20 mouse cellular contexts compared by ENCODE assay signal in the genomic region with DNA sequence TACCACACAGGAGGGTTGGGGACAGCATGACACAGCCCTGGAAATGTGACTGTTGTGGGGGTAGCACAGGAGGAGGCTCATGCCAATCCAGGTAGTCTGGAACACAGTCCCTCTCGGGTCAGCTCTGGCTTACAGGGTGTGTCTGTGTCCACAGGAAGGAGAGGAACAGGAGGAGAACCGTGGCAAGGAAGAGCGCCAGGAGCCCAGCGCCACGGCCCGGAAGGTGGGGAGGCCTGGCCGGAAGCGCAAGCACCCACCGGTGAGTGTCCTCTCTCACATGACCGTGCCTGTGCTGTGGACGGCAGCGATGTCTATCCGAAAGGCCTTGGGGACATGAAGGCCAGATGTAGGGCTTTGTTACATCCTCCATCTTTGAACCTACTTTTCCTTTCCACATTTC. TPM values are rescaled to one million over a fixed set of nuclear protein-coding genes. Genes with fewer than 3 reads are reported as not detected.
DNase-seq lines count a peak whose midpoint lies in the region; ATAC-seq and TF ChIP-seq lines count a peak whose summit lies in the region.
"Had no signal": no experiment of that assay in that cellular context is flagged by ENCODE, and none has a peak within 500 bp of the region (broad histone marks: within the 10 kb centered on the region; RNA-seq: fewer than 3 reads in every experiment).

No protein-coding gene starts in this region.

- H3K9me3 ChIP-seq in intestine, embryonic 15.5 days, result no peaks in the 10 kb centered on the region
- H3K9me3 ChIP-seq in intestine, postnatal 0 days (ENCODE audit: control insufficient read depth), result no peaks in the 10 kb centered on the region
- H3K9me3 ChIP-seq in midbrain, embryonic 15.5 days, result no peaks in the 10 kb centered on the region
- no peaks in the 10 kb centered on the region for H3K9me3 ChIP-seq in midbrain, embryonic 16.5 days (replicated peaks; ENCODE audit: control insufficient read depth, low read length, poor library complexity, severe bottlenecking)
- H3K9me3 ChIP-seq in neural tube, embryonic 14.5 days (ENCODE audit: control insufficient read depth, low read length), result no peaks in the 10 kb centered on the region
- no peaks in the 10 kb centered on the region for H3K9me3 ChIP-seq in forebrain, embryonic 16.5 days (ENCODE audit: control insufficient read depth, low read length)
- H3K9me3 ChIP-seq: heart, embryonic 15.5 days had no signal

- H3K27ac ChIP-seq in gastrocnemius, adult 2 months, result peak overlapping the region; percentile 62
- peak overlapping the region; percentile 52; the same call in 1 of the 2 replicates for H3K27ac ChIP-seq in intestine, embryonic 15.5 days
- no peak overlapping the region for H3K27ac ChIP-seq in intestine, postnatal 0 days (ENCODE audit: low read depth, low read length)
- H3K27ac ChIP-seq in midbrain, embryonic 15.5 days, result peak overlapping the region; percentile 9; the same call in 1 of the 2 replicates
- H3K27ac ChIP-seq in midbrain, embryonic 16.5 days (ENCODE audit: low read length), result no peak overlapping the region
- no peak overlapping the region for H3K27ac ChIP-seq in neural tube, embryonic 14.5 days (ENCODE audit: low read depth, low read length)
- no peak overlapping the region for H3K27ac ChIP-seq in forebrain, embryonic 16.5 days (ENCODE audit: low read length)
- H3K27ac ChIP-seq: heart, embryonic 15.5 days; macrophage had no signal

- no peaks in the 10 kb centered on the region for H3K27me3 ChIP-seq in intestine, embryonic 15.5 days (replicated peaks)
- no peaks in the 10 kb centered on the region for H3K27me3 ChIP-seq in intestine, postnatal 0 days (replicated peaks; ENCODE audit: control insufficient read depth, insufficient read depth, low read length)
- H3K27me3 ChIP-seq in midbrain, embryonic 15.5 days (replicated peaks), result no peaks in the 10 kb centered on the region
- H3K27me3 ChIP-seq in midbrain, embryonic 16.5 days (ENCODE audit: control insufficient read depth, insufficient read depth, low read depth, low read length), result no peaks in the 10 kb centered on the region
- H3K27me3 ChIP-seq in neural tube, embryonic 14.5 days (ENCODE audit: control insufficient read depth, insufficient read depth, low read length), result no peaks in the 10 kb centered on the region
- no peaks in the 10 kb centered on the region for H3K27me3 ChIP-seq in forebrain, embryonic 16.5 days (replicated peaks; ENCODE audit: control insufficient read depth, insufficient read depth, low read length)
- H3K27me3 ChIP-seq: CH12.LX; heart, embryonic 15.5 days had no signal

- no peak for DNase-seq in gastrocnemius, adult 2 months
- no peak for DNase-seq in gastrocnemius, adult 18-20 months (ENCODE audit: low spot score)
- DNase-seq: adrenal gland, postnatal 36 days; cerebellum, postnatal 14 days; gastrocnemius, postnatal 36 days; layer of hippocampus, adult 9-11 months; liver; lung, adult 18-20 months; right cerebral cortex, adult 18-20 months had no signal

- TF ChIP-seq CTCF in gastrocnemius, adult 2 months (IDR thresholded peaks at IDR 0.05), result no peak
- TF ChIP-seq CTCF in intestine, postnatal 0 days (IDR thresholded peaks at IDR 0.05; ENCODE audit: low read depth), result no peak

- 88% methylated on average over 13 of the region's 13 CpGs for WGBS in intestine, embryonic 15.5 days
- 92% methylated on average over 13 of the region's 13 CpGs for WGBS in intestine, postnatal 0 days
- 91% methylated on average over 13 of the region's 13 CpGs for WGBS in midbrain, embryonic 15.5 days
- WGBS in midbrain, embryonic 16.5 days, result 93% methylated on average over 13 of the region's 13 CpGs
- 90% methylated on average over 13 of the region's 13 CpGs for WGBS in neural tube, embryonic 14.5 days
- 96% methylated on average over 13 of the region's 13 CpGs for WGBS in forebrain, embryonic 16.5 days

- H3K9ac ChIP-seq in intestine, embryonic 15.5 days, result no peak overlapping the region
- H3K9ac ChIP-seq in intestine, postnatal 0 days (ENCODE audit: low read depth, low read length), result no peak overlapping the region
- H3K9ac ChIP-seq in midbrain, embryonic 15.5 days, result no peak overlapping the region
- H3K9ac ChIP-seq in midbrain, embryonic 16.5 days (ENCODE audit: low read depth, low read length), result no peak overlapping the region
- H3K9ac ChIP-seq in neural tube, embryonic 14.5 days (replicated peaks; ENCODE audit: low read depth, low read length), result 0 out of 2 replicates have a peak overlapping the region, but pooled peaks have one; percentile 2
- H3K9ac ChIP-seq in forebrain, embryonic 16.5 days (replicated peaks; ENCODE audit: low read depth, low read length), result no peak overlapping the region
- H3K9ac ChIP-seq: heart, embryonic 15.5 days had no signal

- ATAC-seq in intestine, embryonic 15.5 days, result no peak
- ATAC-seq in intestine, postnatal 0 days, result no peak
- ATAC-seq in midbrain, embryonic 15.5 days (replicated peaks), result no peak
- no peak for ATAC-seq in midbrain, embryonic 16.5 days
- ATAC-seq in neural tube, embryonic 14.5 days (ENCODE audit: low read depth), result no peak
- no peak for ATAC-seq in forebrain, embryonic 16.5 days
- ATAC-seq: activated CD4-positive, CD25-positive, alpha-beta regulatory T cell, adult 4 months; inflammation-experienced regulatory T-cells, adult 6 months had no signal

- no peak overlapping the region for H3K4me3 ChIP-seq in gastrocnemius, adult 2 months
- H3K4me3 ChIP-seq in intestine, embryonic 15.5 days (replicated peaks), result no peak overlapping the region
- no peak overlapping the region for H3K4me3 ChIP-seq in intestine, postnatal 0 days (ENCODE audit: low read depth, low read length)
- no peak overlapping the region for H3K4me3 ChIP-seq in midbrain, embryonic 15.5 days
- no peak overlapping the region for H3K4me3 ChIP-seq in midbrain, embryonic 16.5 days (ENCODE audit: low read depth, low read length)
- H3K4me3 ChIP-seq in neural tube, embryonic 14.5 days (ENCODE audit: low read depth, low read length), result no peak overlapping the region
- H3K4me3 ChIP-seq in forebrain, embryonic 16.5 days (replicated peaks; ENCODE audit: low read length), result no peak overlapping the region
- H3K4me3 ChIP-seq: heart, embryonic 15.5 days had no signal

- no peak overlapping the region for H3K4me2 ChIP-seq in intestine, embryonic 15.5 days (replicated peaks)
- H3K4me2 ChIP-seq in intestine, postnatal 0 days (replicated peaks; ENCODE audit: low read depth), result no peak overlapping the region
- H3K4me2 ChIP-seq in midbrain, embryonic 15.5 days, result no peak overlapping the region
- H3K4me2 ChIP-seq in midbrain, embryonic 16.5 days (ENCODE audit: low read length), result no peak overlapping the region
- no peak overlapping the region for H3K4me2 ChIP-seq in neural tube, embryonic 14.5 days (ENCODE audit: low read depth, low read length)
- H3K4me2 ChIP-seq in forebrain, embryonic 16.5 days (ENCODE audit: low read length), result no peak overlapping the region
- H3K4me2 ChIP-seq: heart, embryonic 15.5 days had no signal

- H3K4me1 ChIP-seq in intestine, embryonic 15.5 days (replicated peaks), result peaks cover 3% of the 10 kb centered on the region; the same call in 1 of the 2 replicates
- no peaks in the 10 kb centered on the region for H3K4me1 ChIP-seq in intestine, postnatal 0 days (replicated peaks; ENCODE audit: control insufficient read depth, insufficient read depth, low read length)
- no peaks in the 10 kb centered on the region for H3K4me1 ChIP-seq in midbrain, embryonic 15.5 days
- no peaks in the 10 kb centered on the region for H3K4me1 ChIP-seq in midbrain, embryonic 16.5 days (ENCODE audit: control insufficient read depth, insufficient read depth, low read length)
- no peaks in the 10 kb centered on the region for H3K4me1 ChIP-seq in neural tube, embryonic 14.5 days (ENCODE audit: control insufficient read depth, insufficient read depth, low read length)
- no peaks in the 10 kb centered on the region for H3K4me1 ChIP-seq in forebrain, embryonic 16.5 days (replicated peaks; ENCODE audit: control insufficient read depth, insufficient read depth, low read length)

- intact Hi-C loops in gastrocnemius, adult 2 months (cut with DNase I), result no loop called here

- peaks cover 36% of the 10 kb centered on the region for H3K36me3 ChIP-seq in intestine, embryonic 15.5 days
- peaks cover 46% of the 10 kb centered on the region for H3K36me3 ChIP-seq in intestine, postnatal 0 days (ENCODE audit: control insufficient read depth, insufficient read depth)
- H3K36me3 ChIP-seq in midbrain, embryonic 15.5 days (replicated peaks), result 0 out of 2 replicates have a peak, but pooled peaks cover 4% of the 10 kb centered on the region
- peaks cover 21% of the 10 kb centered on the region for H3K36me3 ChIP-seq in midbrain, embryonic 16.5 days (ENCODE audit: control insufficient read depth, insufficient read depth, low read length)
- peaks cover 14% of the 10 kb centered on the region; the same call in 1 of the 2 replicates for H3K36me3 ChIP-seq in neural tube, embryonic 14.5 days (ENCODE audit: control insufficient read depth, insufficient read depth, low read length)
- H3K36me3 ChIP-seq in forebrain, embryonic 16.5 days (ENCODE audit: control insufficient read depth, insufficient read depth), result no peaks in the 10 kb centered on the region

RNA-seq across cellular contexts. Expression of a gene that starts 43.7 kb away (rescaled TPM):
- total RNA-seq in gastrocnemius, adult 2 months (2021), result 10 to 100 TPM; 57.5 to 97.5 TPM
- 10 to 100 TPM; 54.6 to 62.0 TPM for total RNA-seq in gastrocnemius, adult 18-20 months (2021)
- 114 and 120 TPM in 2 replicates for polyA plus RNA-seq in intestine, embryonic 15.5 days (2015; fragmentation: Nextera tagmentation; extraction: Ambion mirVana)
- 33.9 and 42.2 TPM in 2 replicates for polyA plus RNA-seq in intestine, postnatal 0 days (2015; fragmentation: Nextera tagmentation; extraction: Ambion mirVana)
- 144 and 152 TPM in 2 replicates for polyA plus RNA-seq in midbrain, embryonic 15.5 days (2015; fragmentation: Nextera tagmentation; extraction: Ambion mirVana)
- 112 and 125 TPM in 2 replicates for polyA plus RNA-seq in midbrain, embryonic 16.5 days (2015; fragmentation: Nextera tagmentation; extraction: Ambion mirVana)
- 53.4 and 57.1 TPM in 2 replicates for polyA plus RNA-seq in neural tube, embryonic 14.5 days (2014; fragmentation: Nextera tagmentation; extraction: Ambion mirVana)
- 86.3 and 86.6 TPM in 2 replicates for polyA plus RNA-seq in forebrain, embryonic 16.5 days (2015; fragmentation: Nextera tagmentation; extraction: Ambion mirVana)

Comparison
In these comparisons a context has a peak if more than half of its experiments do, and no peak if none do; other contexts are left out.
1. H3K27ac ChIP-seq: peak in gastrocnemius, adult 2 months (single experiment), intestine, embryonic 15.5 days (single experiment) and midbrain, embryonic 15.5 days (single experiment); none in intestine, postnatal 0 days (single experiment), midbrain, embryonic 16.5 days (single experiment), neural tube, embryonic 14.5 days (single experiment) and forebrain, embryonic 16.5 days (single experiment).